Mouse (Mus musculus): ENCODE data around the gene Tas2r124.

Gene Tas2r124

GRCm38 (mm10) chr6:132754430-132754829 is at the start of gene Tas2r124:
Tas2r124 (plus strand) TSS chr6:132754730.
- DNase-seq (ENCODE audit: low read depth in 2 of 2, low spot score in 2 of 2) = no peak

GRCm38 (mm10) chr6:132711828-132712227 is 42.7 kb upstream of the Tas2r124 start, which contains the start of gene Tas2r122:
Tas2r122 (minus strand) TSS chr6:132711928.
- no peak for DNase-seq (ENCODE audit: low read depth in 2 of 2, low spot score in 2 of 2)

GRCm38 (mm10) chr6:132737935-132738334 is 16.6 kb upstream of the Tas2r124 start, which contains the start of gene Tas2r115:
Tas2r115 (minus strand) TSS chr6:132738035.
- no peak for DNase-seq (ENCODE audit: low read depth in 2 of 2, low spot score in 2 of 2)

GRCm38 (mm10) chr6:132750206-132750605 is 4.3 kb upstream of the Tas2r124 start:
- DNase-seq (ENCODE audit: low read depth in 2 of 2, low spot score in 2 of 2) = no peak

- no peak for DNase-seq (ENCODE audit: low read depth in 2 of 2, low spot score in 2 of 2)
These were observed 7.3 kb downstream of the Tas2r124 start, which contains the start of gene Tas2r102 for GRCm38 (mm10) chr6:132761831-132762230. Tas2r102 (plus strand) TSS chr6:132762131.

GRCm38 (mm10) chr6:132778062-132778461 is 23.5 kb downstream of the Tas2r124 start, which contains the start of gene Tas2r136:
Tas2r136 (minus strand) TSS chr6:132778162.
- no peak for DNase-seq (ENCODE audit: low read depth in 2 of 2, low spot score in 2 of 2)

GRCm38 (mm10) chr6:132795393-132795792 is 40.9 kb downstream of the Tas2r124 start:
- no peak for DNase-seq (ENCODE audit: low read depth in 2 of 2, low spot score in 2 of 2)

GRCm38 (mm10) chr6:132802518-132802917 is 48.0 kb downstream of the Tas2r124 start, which contains the start of gene Tas2r117:
Tas2r117 (plus strand) TSS chr6:132802818.
- no peak for DNase-seq (ENCODE audit: low read depth in 2 of 2, low spot score in 2 of 2)

All from CD8-positive naive resting alpha-beta T cell, adult 2 months (primary cell).